Mouse (Mus musculus) liver, adult 2 months (tissue): ENCODE measurements around the gene E030018B13Rik.

Experiments
- CTCF ChIP-seq: fragments of 200-500 bp; IDR thresholded peaks from 2 replicates; pipeline ENCODE4 v1.5.1; 2011; ENCODE audit warnings: low read depth, low read length, control low read depth
- POLR2A ChIP-seq: fragments of 200-500 bp; IDR thresholded peaks from 2 replicates; pipeline ENCODE4 v1.6.1; 2011; ENCODE audit warnings: low read length, control low read depth; ENCODE audit not compliant: insufficient read depth; ENCODE audit errors: extremely low read depth

DNA sequence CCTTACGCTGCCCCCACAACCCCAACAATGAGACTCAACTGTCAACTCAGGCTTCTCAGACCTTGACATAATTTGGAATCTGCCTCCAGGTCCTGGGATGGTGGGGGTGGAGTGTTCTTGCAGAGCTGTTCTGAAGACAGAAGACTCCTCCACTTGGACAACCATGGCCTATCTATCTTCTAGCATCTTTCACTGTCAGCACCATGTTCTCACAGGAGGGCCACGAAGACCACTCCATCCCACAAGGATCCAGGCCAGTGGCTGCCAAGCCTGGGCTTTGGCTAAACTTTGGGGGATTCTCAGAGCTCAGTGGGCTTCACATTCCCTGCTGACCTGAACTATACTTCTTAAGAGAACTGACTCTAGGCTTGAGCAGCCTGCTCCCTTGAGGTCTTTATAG lies 1.8 kb upstream of the E030018B13Rik start:
- TF ChIP-seq CTCF (no peak), POLR2A (no peak)
